Mouse (Mus musculus) G1E-ER4 (cell line): ENCODE measurements around the gene Kcmf1. TPM values are rescaled to one million over a fixed set of nuclear protein-coding genes. Genes with fewer than 3 reads are reported as not detected.

Source experiments
- GATA1 ChIP-seq: IDR thresholded peaks from one replicate; pipeline ENCODE4 v1.8.0; 2012; ENCODE audit warnings: low read length, inconsistent platforms
- polyA plus RNA-seq: library from polyadenylated mRNA; stranded (reverse); fragments of >175 nt; gene quantifications from 2 replicates; pipeline ENCODE4 v1.2.3, GENCODE M21; 2012

Kcmf1 gene
- polyA plus RNA-seq, 1 experiment, result 25.8 TPM

DNA sequence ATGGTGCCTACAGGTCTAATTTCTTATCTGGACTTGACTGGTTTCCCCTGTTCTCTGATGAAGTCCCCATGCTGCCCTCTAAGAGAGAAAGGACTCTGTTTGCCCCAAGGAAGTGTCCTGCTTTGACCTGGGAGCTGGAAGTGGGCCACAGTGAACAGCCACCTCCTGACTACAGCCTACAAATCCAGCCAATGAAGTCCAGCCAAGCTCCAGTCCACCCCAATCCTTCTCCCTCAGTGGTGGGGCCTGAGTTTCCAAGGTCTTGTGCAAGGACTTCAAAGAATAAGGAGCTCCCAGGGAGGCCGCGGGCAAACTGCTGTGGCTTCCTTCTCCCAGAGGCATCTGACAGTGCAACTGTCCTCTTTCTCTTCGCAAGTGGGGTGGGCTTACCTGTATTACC, 26.4 kb downstream of the Kcmf1 start:
- TF ChIP-seq GATA1, result no peak

DNA sequence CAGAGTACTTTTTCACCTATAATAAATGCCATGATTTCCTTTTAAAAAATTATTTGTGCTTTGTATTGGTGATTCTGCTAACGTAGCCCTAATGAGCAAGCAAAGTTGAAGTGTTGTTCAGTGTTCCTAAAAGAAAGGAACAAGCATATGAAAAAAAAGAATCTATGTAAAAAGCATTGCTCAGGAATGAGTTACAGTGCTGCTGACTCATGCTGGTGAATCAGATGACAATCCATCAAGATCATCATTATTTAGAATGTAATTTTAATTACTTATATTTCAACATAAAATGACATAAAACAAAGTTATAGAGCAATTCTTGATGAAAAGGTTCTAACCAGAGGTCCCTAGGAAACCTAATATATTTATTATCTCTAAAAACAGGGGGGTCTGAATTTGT, 27.5 kb downstream of the Kcmf1 start:
- TF ChIP-seq GATA1, result no peak

DNA sequence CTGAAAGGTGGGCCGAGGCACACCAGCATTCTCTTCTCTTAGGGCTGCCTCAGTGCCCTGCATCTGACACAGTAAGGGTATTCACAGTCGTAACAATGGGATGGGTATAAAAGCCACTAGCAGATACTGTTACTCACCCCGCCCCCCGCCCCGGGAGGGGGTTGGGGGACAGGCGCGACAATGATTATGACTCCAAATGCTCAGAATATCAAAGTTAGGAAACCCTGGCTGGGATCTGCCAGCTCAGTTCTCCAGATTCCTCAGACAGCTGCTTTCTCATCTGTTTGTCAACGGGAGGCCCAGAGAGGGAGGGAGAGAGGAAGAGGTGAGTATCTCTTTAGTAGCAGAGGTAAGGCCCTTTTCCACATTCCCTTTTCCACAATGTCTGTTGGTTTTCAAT, 30.2 kb downstream of the Kcmf1 start:
- TF ChIP-seq GATA1, result no peak

DNA sequence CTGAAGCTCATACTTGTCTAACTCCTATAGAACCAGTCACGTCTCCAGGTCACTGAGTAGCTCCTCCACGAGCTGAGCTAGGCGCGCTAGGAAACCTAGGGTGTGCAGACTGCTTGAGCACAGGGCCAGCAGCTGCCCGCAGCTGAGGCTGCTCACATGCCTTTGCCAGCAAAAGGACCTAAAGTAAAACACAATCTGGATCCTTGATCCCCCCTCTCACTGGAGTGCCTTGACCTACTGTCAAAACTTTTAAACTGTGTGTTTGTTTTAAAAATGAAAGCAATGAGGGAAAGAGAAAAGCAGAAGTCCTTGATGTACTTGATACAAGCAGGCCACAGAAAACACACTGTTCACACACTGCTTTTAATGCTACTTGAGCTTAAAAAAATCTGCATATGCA, 31.1 kb downstream of the Kcmf1 start:
- no peak for TF ChIP-seq GATA1

DNA sequence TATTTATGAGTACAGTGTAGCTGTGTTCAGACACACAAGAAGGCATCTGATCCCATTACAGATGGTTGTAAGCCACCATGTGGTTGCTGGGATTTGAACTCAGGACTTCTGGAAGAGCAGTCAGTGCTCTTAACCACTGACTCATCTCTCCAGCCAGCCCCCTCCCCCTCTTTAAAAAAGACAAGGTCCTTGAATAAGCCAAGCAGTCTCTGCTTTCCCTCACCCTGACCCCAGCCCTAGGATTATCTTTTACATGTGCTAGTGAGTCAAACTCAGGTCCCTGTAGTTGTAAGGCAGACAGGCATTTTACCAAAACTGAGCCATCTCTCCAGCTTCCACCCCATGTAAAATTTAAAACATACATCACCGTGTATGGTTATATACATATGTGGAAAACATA, 32.0 kb downstream of the Kcmf1 start:
- TF ChIP-seq GATA1, result no peak

DNA sequence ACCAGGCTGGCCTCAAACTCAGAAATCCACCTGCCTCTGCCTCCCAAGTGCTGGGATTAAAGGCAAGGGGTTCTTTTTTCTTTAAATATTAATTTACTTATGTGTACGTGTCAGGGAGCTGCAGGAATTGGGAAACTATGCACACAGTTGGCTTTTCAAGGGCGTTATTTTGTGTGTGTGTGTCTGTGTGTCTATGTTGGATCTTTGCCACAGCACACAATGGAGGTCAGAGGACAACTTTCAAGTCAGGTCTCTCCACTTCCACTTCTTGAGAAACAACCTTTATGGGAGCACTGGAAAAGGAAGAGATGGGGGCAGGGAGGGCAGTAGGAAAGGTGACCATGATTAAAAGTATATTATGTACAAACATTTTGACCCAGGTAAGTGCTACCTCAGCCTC, 33.5 kb downstream of the Kcmf1 start:
- TF ChIP-seq GATA1, result no peak

DNA sequence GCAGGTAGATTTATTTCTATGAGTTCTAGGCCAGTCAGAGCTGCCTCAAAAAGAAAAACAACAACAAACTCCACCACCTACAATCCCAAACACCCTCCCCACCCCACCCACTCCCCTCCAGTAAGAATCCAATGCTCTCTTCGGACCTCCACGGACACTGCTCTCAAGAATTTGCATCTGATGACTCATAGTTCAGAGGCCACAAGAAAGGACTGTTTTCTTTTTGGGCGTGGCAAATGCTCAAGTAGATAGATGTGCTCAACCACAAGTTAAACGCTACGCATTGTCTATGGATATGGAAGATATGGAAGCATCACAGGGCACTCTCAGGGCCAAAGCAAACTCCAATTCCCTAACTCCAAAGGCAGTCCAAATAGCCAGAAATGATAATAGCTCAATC, 45.5 kb downstream of the Kcmf1 start:
- TF ChIP-seq GATA1, result no peak

DNA sequence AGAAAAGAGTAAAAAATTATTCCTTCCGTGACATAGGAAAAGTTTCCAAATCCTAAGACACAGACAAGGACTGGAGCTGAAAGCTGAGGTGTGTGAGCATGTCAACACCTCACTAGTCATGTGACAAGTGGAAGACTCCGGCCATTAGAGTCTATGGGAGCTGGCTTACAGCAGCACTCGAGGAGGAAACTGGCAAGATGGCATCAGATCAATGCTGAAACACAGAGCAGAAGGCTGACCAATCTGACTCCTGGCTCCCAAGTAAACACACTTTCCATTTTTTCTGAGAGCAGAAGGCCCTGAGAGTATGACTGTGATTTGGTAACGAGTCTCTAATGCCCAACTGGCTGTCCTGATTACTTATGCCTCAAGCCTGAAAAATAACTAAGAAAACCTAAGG, 47.6 kb downstream of the Kcmf1 start:
- TF ChIP-seq GATA1, result no peak

DNA sequence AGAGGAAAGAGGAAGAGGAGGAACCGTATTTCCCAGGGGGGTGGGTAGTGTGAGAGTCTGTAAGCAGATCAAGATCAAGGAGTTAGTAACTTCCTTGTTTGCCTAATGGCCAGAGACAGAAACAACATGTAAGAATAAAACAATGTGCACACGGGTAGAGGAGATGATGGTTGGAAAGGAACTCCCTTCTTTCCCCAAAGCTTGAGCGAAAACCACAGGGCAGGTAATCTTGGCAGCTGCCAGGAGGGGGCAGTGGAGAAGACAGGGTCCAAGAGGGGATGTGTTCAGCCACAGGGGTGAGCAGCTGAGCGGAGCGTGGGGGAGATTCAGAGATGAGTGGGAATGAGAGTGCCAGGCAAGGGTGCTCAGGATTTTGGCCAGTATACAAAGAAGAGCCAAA, 48.1 kb downstream of the Kcmf1 start:
- TF ChIP-seq GATA1, result no peak

DNA sequence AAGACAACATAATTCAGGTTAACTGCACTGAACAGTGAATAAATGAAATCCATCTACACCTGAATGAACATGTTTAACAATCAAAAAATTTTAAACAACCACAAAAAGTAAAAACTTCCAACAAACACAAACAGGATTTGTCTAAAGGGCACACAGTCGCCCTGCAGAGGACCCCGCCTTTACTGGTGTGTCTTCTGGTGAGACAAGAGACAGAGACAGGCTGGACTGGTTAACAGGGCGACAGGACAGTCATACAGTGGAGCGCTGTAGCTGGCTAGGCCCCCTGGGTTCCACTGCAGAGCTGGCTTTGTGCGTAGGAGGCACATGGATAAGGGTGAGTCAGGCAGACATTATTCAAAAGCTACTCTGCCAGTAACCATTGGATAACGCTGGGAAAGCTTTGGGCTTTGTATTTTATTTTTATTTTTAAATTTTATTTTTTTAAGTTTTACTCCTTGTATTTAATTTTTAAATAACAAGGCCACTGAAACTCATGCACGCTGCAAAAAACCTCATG, 57.7 kb downstream of the Kcmf1 start:
- no peak for TF ChIP-seq GATA1

DNA sequence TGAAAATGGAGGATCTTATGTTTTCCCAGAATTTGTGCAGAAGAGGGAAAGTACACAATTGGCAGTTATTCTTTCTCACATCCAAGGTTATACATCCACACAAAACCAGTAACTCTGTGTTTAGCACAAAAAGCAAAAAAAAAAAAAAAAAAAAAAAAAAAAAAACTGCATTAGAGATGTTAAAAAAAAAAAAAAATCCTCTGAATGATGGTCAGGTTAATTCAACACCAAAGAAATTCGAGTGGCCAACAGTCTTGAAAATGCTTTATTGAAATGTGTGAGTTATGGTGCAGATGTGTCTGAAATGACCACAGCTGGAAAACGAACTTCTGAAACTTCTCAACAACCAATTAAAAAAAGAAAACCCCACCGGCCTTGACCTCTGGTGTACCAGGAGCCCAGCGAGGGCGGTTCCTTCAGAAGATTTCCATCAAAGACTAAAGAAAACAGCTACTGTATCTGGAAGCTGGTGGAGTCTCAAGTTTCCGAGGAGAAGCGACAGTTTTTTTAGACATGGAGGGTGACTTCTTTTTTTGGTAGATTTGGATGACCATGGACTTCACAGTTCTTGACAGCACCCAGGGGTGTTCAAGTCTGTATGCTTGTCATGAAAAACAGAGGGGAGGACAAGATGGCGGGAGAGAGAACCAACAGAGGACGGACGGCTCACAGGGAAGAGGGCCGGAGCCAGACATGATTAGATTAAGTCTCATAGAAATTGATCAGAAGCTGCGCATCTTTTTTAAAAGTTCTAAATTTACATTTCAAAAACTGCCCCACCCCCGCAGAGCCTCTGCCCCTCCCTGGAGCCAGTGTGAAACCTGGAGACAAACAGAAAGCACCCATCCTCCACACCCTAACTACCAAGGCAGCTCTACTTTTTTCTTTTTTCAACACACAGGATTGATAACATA, 58.7 kb downstream of the Kcmf1 start:
- no peak for TF ChIP-seq GATA1

DNA sequence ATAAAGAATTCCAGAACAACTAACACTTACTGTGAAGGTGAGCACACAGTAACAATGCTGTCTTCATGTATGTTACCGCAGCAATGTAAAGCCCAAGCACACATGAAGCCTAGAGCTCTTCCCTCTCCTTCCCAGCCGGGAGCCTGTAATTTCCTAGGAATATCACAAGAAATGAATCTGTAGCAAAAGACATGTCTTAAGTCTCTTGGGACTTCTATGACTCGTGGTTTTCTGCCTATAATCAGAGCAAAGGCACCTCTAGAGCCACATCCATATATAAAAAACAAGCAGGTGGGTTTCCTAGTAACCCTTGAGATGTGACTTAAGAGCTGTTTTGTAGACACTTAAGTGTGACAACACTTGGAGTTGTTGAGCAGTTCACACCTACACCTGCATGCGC, 62.0 kb downstream of the Kcmf1 start:
- no peak for TF ChIP-seq GATA1

DNA sequence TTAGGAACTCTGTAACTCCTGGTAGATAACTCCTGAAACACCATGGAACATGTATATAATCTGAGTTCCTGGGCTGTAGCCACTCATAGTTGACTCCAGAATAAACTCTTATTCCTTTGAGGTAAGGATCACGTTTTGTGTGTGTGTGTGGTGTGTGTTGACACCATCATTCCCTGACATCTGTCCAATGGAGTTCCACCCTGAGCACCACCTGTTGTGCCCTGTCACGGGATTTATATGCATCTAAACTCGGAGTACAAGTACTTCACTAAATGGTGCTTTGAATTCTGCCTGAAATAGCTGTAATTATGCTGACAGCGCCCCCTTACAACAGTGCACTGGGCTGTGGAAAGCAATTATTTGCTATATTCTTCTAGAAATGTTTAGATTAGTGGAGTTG, 65.3 kb downstream of the Kcmf1 start:
- TF ChIP-seq GATA1, result no peak

DNA sequence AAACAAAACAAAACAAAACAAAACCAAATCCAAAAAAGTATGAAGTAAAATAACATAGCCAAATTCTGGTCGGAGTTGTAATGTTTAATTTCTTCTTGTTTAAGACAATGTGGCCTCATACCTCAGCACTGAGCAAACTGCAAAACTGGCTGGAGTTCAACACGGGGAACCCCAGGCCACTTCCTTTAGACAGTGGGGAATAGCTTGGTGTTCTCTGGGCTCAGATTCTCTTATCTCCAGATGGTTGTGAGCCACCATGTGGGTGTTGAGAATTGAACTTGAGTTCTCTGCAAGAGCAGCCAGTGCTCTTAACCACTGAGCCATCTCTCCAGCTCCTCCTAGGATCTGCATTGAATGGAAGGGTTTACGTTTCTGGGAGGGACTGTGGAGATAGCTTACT, 67.9 kb downstream of the Kcmf1 start:
- TF ChIP-seq GATA1, result no peak

DNA sequence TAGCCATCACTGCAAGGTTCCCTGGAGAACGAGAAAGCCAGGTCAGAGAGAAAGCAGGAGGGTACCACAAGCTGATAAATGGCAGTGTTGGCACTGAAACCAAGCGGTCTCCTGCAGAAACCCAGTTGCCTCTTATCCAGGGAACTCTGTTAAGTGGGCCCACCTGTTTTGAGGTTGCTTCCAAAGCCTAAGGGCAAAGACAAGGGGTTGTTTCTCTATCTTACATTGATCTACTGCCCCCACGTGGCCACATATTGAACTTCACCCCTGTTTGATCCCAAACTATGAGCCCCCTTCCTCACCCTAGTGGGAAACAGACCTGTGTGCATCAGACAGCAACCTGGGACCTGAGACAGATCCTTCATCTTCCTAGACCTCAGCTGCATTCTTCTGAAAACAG, 68.5 kb downstream of the Kcmf1 start:
- no peak for TF ChIP-seq GATA1

DNA sequence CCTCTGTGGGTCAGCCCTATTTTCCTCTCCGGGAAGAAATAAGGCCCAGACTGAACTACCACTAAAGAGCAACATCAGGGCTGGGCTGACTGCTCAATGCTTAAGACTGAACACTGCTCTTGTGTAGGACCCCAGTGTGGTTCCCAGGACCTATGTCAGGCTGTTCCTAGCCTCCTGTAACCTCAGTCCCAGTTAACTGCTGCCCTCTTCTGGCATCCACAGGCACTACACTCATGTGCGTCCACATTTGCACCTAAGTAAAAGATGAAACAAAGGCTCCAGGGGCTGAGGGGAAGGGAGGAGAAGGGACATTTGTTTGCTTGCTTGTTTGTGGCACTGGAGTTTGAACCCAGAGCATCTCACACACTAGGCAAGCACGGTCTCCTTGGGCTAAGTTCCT, 70.9 kb downstream of the Kcmf1 start:
- no peak for TF ChIP-seq GATA1

DNA sequence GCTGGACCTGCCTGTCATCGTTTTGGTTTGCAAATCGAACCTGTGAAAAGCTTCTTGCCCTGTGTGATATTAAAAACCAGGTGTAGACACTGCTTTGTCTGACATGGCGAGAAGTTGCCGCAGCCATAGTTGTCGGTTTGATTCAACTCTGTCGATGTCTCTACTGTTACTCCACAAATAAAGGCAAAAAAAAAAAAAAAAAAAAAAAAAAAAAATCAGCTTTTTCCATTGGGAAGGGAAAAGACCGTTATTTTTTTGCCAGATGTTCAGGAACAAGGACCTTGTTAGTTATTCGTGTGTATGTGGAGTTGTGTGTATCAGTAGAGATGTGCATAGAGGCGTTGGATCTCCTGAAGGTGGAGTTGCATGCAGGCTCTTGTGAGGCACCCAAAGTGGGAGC, 74.0 kb downstream of the Kcmf1 start:
- TF ChIP-seq GATA1, result no peak
